Mouse (Mus musculus) cerebellum, postnatal 36 days (tissue): ENCODE measurements around the gene Rbm7.
"Not testable (repeated sequence)": the region's sequence is repeated elsewhere in the genome, so short reads cannot be mapped to it uniquely, and the experiment has no call there.

ENCODE experiments used
- DNase-seq, 2 experiments: peaks; one replicate each; pipeline ENCODE4 v3.0.0; 2021 to 2022; ENCODE audit warnings: mixed read lengths in 2 of 2

The Rbm7 gene

DNA sequence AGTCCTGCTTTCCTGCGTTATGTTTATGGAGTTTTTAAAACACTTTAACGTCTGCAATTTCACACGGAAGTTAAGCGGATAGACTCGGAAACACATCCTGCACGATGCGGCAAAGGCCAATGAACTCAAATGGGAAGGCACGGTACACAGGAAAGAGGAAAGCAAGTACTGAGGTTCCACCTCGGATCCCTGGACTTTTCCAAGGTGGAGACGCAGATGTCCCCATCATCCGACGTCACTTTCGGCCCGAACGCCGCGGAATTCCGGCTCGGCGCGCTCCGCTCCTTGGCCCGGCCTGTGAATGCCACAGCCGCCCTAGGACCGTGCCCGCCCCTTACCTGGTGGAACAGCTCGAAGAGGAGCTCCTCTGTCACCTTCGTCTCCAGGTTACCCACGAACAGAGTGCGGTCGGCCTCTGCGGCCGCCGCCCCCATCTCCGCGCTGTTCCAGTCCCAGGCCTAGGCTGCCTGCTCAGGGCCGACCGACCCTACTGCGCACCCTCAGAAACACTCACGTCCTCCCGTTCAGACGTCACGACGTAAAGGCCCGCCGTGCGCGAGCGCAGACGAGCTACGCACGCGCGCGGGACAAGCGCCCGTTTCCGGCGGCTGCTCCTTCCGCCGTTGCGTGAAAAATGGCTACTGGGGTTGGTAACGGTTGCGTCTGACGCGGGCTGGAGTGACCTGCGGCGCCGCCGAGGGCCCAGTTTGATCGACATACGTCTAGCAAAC, at the start of gene Rbm7, which contains the start of gene Gm5617:
Gene Rbm7, minus strand, starts transcription at position 483 of the 731 bp plus-strand sequence.
Gene Gm5617, plus strand, starts transcription at position 626 of the 731 bp plus-strand sequence.
- DNase-seq, result peak; percentile 94 to 96

- peak in 1 of 2 experiments; percentile 15 for DNase-seq
Observed at GRCm38 (mm10) chr9:48538688-48539087, 43.6 kb upstream of the Rbm7 start.

DNA sequence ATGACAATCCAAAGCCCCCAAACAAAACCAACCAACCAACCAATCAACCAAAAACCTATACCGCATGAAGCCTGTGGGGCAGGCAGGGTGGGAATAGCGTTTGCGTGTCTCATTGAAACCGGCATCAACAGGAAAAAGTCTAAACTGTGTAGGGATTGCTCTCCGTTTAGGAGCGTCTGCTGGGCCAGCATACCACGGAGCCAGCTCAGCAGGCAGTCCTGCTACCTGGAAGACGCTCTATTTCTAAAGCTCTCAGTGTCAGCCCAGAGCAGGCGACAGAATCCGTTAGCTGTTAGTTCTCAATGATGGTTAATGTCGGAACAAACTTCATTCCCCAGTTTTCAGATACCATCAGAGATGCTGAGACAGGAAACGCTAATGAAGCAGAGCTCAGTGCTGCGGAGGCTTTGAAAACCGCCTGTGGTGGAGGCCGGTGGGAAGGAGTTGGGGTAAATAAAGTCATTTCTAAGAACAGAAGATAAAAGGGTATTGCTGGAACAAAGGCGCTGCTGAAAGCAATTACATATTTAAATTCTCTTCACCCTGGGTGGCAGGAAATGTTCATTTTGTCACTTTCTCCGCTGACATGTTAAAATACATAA, 43.0 kb upstream of the Rbm7 start:
- peak in 1 of 2 experiments; percentile 8 for DNase-seq

DNA sequence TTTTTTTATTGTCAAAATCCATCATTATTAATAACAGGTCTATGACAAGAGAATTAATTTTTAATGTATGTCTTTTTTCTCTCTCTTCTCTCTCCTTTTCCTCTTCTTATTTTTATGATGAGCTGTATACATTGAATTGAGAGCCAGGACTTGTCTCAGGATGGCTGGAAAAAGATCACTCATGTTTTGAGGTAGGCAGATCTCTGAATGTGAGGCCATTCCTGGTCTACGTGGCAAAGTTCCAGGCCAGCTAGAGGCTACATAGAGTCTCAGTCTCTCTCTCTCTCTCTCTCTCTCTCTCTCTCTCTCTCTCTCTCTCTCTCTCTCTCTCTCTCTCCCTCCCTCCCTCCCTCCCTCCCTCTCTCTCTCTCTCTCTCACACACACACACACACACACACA, 42.5 kb upstream of the Rbm7 start:
- DNase-seq, result not testable (repeated sequence)

DNA sequence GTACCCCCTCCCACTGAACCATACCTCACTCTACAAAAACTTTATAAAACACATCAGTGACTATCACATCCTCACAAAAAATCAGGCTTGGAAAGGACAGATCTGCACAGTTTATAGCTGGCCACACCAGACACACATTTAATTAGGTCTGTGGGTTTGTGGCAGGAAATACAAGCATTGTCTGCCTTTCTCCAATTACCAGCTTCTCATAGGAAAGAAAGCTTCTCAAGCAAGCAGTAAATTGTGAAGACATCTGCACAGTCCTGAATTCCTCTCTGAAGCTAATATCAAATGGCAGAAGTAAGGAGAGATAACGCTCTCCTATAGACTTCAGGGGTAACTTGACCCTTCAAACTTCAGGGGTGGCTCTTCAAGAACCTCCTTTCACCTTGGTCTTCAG, 41.3 kb upstream of the Rbm7 start:
- no peak for DNase-seq

- no peak for DNase-seq
Observed at GRCm38 (mm10) chr9:48532730-48533129, 37.6 kb upstream of the Rbm7 start.

GRCm38 (mm10) chr9:48532203-48532602, 37.1 kb upstream of the Rbm7 start:
- DNase-seq, result no peak

GRCm38 (mm10) chr9:48531294-48531693, 36.2 kb upstream of the Rbm7 start:
- no peak for DNase-seq

DNA sequence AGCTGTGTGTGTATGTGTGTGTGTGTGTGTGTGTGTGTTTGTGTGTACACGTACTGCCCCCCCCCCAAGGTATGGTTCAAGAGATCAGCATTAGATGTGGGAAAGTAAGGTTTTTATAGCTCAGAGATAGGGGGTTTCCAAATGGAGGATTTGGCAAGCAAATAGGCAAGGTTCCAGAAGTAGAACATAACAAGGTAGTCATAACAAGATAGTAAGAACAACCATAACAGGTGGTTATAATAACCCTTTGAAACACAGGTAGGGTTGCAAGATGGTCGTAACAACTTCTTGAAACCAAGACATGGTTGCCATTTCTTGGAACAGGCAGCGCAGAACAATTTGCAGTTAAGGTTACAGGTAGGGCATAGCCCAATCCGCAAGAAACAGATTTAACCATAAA, 31.4 kb upstream of the Rbm7 start:
- no peak for DNase-seq

GRCm38 (mm10) chr9:48525566-48525965, 30.5 kb upstream of the Rbm7 start:
- DNase-seq, result no peak

DNA sequence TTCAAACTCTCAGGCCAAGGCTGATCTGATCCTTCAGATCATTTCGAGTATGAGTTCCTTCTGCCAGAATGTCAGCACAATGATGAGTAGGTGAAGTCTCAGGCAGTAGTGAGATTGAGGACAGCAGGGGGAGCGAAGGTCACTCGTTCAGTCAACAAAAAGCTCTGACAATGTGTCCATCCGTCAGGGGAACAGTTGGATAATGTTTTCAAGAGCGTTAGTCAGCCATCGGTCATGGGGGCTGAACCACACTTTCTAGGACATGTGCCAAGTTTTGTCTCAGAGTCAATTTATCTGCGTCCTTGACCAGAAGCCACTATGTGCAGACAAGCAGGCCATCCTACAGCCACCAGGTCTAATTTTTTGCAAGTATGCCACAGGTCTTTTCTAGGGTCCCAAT, 25.3 kb upstream of the Rbm7 start:
- not testable (repeated sequence) for DNase-seq

DNA sequence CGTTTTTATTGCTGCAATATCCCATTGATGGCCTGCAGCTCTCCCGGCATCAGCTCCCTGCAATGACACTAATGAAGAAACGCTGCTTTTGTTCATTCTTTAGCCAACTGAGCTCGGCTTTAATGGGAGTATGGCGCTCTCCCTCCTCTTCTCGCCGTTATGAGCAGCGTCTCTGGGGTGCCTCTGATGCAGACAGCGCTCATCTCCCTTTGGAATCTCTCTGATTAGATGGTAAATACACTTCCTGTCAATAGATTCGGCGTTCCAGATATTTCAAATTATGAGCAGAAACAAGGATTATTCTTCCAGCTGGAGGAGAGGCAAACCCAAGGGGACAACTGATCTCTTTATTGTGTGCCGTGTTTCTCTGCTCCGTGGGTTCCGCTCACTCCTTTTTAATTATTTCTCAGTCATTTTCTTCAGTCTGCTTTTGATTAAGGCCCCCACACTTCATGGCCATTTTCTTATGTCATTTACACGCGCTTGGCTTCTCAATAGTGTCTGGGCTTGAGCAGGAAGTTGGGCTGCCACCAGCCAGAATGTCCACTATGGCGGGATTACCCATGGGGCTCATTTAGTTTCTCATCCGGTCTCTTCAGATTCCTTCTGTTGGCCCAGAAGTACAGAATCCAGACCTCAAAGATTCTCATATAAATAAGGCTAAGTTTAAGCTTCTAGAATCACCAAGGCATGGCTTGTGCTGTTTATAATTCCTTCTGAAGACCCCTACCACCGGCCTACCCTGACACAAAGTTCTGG, 22.5 kb upstream of the Rbm7 start:
- no peak for DNase-seq

- DNase-seq, result no peak
Observed at GRCm38 (mm10) chr9:48516615-48517371, 21.7 kb upstream of the Rbm7 start.

DNA sequence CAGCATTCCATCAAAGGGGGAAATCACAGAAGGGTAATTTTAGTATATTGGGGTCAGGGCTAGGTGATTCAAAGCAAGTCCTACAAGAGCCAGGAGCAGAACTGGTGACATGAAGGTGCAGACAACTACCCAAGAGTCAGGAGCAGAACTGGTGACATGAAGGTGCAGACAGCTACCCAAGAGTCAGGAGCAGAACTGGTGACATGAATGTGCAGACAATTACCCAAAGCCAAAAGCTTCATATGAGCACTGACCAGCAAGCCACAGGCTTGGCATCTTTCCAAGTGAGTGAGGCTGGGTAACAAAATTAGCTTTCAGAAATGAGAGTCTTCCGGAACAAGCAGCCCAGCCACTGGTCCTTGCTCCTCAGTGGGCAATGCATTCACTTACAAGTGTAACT, 20.2 kb upstream of the Rbm7 start:
- no peak for DNase-seq

DNA sequence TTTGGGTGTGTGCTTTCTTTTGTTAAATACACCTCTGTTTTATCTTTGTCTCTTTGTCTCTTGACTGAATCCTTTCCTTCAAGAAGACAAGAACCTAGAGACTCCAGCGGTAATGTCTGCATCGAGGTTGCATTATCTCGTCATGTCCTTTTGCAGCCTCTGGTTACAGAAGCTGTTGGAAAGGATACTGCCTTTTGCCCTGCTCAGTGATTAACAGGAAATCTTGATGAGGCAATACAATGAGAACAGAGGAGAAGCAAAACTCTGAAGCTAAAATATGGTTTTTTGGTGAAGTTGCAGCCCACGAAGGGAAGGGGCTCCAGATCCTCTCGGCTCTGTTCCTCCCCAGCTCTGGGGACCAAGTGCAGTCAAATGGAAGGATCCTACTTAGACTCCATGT, 15.0 kb upstream of the Rbm7 start:
- DNase-seq, result no peak

DNA sequence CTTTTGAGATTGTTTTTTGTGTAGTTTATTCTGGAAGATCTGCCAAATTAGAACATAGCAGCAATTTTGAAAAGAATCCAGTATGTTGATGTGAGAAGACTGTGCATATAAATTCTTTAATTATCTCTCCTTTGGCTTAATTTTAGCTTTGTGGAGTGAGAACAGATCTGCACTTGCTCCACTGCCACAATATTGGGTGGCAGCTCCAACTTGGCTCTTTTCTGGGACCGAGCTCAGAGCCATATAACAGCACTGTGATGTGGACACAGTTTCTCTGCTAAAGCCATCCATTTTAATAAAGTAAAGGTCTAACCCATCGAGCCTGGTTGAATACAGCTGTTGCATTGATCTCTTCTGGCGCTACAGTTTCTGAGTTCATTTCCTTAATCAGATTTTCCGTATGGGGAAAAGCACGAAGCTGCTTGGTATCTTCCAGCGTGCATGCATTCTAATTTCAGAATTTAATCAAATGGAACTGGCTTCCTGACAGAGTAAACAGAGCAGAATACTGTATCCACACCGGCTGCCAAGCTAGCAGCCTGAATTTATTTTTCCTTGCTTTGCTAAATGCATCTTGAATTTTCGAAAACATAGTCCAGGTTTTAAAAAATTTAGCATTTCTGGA, 9.8 kb upstream of the Rbm7 start:
- DNase-seq, result no peak

DNA sequence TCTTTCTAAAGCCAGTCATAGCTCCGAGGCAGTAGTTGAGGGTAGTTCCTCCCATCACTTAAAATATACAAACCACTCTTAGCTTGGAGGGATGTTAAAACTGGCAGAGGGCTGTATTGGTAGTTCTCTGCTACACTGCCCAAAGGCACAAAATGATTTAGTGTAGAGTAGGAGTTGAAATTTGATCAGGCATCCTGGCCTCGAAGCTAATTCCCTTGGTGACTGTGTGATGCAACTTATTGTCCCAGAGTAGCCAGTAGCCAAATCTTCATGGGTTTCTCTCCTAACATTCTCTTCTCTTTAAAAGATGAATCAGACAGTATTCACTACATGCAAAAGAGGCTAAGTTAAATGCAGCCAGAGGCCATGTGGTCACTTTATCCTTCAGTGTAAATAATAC, 7.9 kb upstream of the Rbm7 start:
- DNase-seq, result no peak

DNA sequence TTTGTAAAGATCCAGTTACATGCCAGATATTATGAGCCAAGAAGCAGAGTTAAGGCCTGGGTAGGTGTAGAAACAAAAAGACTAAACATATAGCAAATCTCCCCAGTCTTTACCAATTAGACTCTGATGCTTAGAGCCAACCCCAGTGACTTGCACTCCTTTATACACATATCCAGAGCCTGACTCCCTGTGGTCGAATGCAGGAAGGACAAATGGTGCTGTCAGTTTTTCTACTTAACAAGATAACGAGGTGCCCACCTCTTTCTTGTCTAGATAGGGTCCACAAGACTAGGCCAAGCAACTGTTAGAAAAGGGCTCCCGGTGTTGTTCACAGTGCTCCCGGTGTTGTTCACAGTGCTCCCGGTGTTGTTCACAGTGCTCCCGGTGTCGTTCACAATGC, 6.1 kb upstream of the Rbm7 start:
- DNase-seq, result no peak

- DNase-seq, result no peak
Observed at GRCm38 (mm10) chr9:48495548-48495932, 441 bp upstream of the Rbm7 start.

DNA sequence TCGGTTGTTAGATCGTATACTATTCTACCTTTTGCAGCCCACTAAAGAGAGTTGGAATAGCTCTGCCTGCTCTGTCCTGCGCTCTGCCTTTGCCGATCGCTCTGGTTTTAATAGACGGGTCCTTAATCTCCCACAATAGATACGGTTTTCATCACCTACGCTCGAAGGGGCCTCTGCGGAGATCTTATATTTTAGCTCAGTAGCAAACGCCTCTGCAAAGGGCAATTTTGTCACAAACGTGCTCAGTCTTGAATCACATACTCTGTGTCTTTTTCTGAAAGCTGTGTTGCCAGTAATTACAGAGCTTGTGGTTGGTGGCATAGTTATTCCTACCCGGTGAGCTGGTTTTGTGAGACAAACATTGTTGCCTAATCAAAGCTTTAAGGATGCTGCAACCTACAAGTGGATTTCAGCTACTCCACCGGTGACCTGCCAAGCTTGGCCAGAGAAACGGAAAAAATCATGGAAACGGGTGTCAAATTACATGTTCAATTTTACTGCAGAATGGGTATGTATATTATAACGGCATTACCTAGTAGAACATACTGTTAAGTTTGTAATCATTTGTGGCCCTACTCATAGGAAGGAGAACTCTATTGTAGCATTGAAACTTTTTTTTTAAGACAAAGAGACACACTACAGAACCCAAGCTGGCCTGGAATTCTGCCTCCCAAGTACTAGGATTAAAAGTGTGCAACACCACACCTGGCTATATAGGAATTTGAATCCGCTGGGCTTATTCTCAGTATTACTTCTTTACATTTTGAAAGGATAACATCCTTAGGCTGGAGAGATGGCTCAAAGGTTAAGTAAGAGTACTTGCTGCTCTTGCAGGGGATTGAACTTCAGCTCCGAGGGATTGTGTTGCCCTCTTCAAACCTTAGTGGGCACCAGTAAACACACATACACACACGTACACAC, 13.6 kb downstream of the Rbm7 start:
- DNase-seq, result no peak

GRCm38 (mm10) chr9:48480411-48481213, 14.5 kb downstream of the Rbm7 start, which contains the start of gene Rexo2:
Rexo2 (minus strand) TSS chr9:48480623.
- DNase-seq, result peak; percentile 93 to 94
